Mouse (Mus musculus): ENCODE results near the gene Crlf1.

Crlf1 gene

GRCm38 (mm10) chr8:70469295-70469916 is 23.6 kb upstream of the Crlf1 start:
- DNase-seq (ENCODE audit: low spot score), result no peak

- no peak for DNase-seq (ENCODE audit: low spot score)
These were observed 23.0 kb upstream of the Crlf1 start for GRCm38 (mm10) chr8:70469938-70470337.

GRCm38 (mm10) chr8:70471856-70472255 is 21.1 kb upstream of the Crlf1 start:
- DNase-seq (ENCODE audit: low spot score), result no peak

- peak; percentile 92 for DNase-seq (ENCODE audit: low spot score)
These were observed 16.4 kb upstream of the Crlf1 start, which contains the start of gene Klhl26 for GRCm38 (mm10) chr8:70476333-70477268. TSS of gene Klhl26 (minus strand) at chr8:70476968.

GRCm38 (mm10) chr8:70477269-70477982 is 15.5 kb upstream of the Crlf1 start:
- DNase-seq (ENCODE audit: low spot score), result no peak

GRCm38 (mm10) chr8:70481908-70482307 is 11.1 kb upstream of the Crlf1 start:
- no peak for DNase-seq (ENCODE audit: low spot score)

GRCm38 (mm10) chr8:70482943-70483342 is 10.0 kb upstream of the Crlf1 start:
- DNase-seq (ENCODE audit: low spot score), result no peak

GRCm38 (mm10) chr8:70486191-70486681 is 6.7 kb upstream of the Crlf1 start:
- DNase-seq (ENCODE audit: low spot score), result no peak

- DNase-seq (ENCODE audit: low spot score), result no peak
These were observed 5.9 kb upstream of the Crlf1 start, which contains the start of gene Tmem59l for GRCm38 (mm10) chr8:70486941-70487520. TSS of gene Tmem59l (minus strand) at chr8:70487358.

GRCm38 (mm10) chr8:70487993-70488796 is 4.8 kb upstream of the Crlf1 start:
- no peak for DNase-seq (ENCODE audit: low spot score)

- no peak for DNase-seq (ENCODE audit: low spot score)
These were observed 4.0 kb upstream of the Crlf1 start for GRCm38 (mm10) chr8:70488931-70489470.

- DNase-seq (ENCODE audit: low spot score), result no peak
These were observed 3.4 kb upstream of the Crlf1 start for GRCm38 (mm10) chr8:70489576-70489975.

GRCm38 (mm10) chr8:70490061-70490879 is 2.7 kb upstream of the Crlf1 start:
- no peak for DNase-seq (ENCODE audit: low spot score)

- no peak for DNase-seq (ENCODE audit: low spot score)
These were observed 2.0 kb upstream of the Crlf1 start for GRCm38 (mm10) chr8:70490880-70491495.

GRCm38 (mm10) chr8:70493692-70494415 is 896 bp downstream of the Crlf1 start:
- DNase-seq (ENCODE audit: low spot score), result no peak

- DNase-seq (ENCODE audit: low spot score), result no peak
These were observed 1.5 kb downstream of the Crlf1 start for GRCm38 (mm10) chr8:70494416-70494945.

GRCm38 (mm10) chr8:70495001-70495770 is 2.2 kb downstream of the Crlf1 start:
- DNase-seq (ENCODE audit: low spot score), result no peak

- DNase-seq (ENCODE audit: low spot score), result no peak
These were observed 2.8 kb downstream of the Crlf1 start for GRCm38 (mm10) chr8:70495771-70496062.
